Mouse (Mus musculus) bone marrow, adult 2 months (tissue): ENCODE data around the gene Dpm1. TPM values are rescaled to one million over a fixed set of nuclear protein-coding genes. Genes with fewer than 3 reads are reported as not detected.

Source experiments
- H3K27ac ChIP-seq: fragments of 200-500 bp; 2 replicates; pipeline ENCODE4 v1.5.1; 2012; ENCODE audit warnings: low read depth, mild to moderate bottlenecking, control low read depth, inconsistent platforms, low read length; ENCODE audit not compliant: control insufficient read depth, poor library complexity, insufficient read depth
- H3K4me1 ChIP-seq: fragments of 200-500 bp; 2 replicates; pipeline ENCODE4 v1.6.1; 2011; ENCODE audit warnings: low read length; ENCODE audit not compliant: control insufficient read depth, insufficient read depth
- H3K4me3 ChIP-seq: fragments of 200-500 bp; replicated peaks from 2 replicates; pipeline ENCODE3; 2011; ENCODE audit warnings: mild to moderate bottlenecking, low read depth, low read length, control low read depth; ENCODE audit not compliant: control insufficient read depth
- CTCF ChIP-seq: fragments of 200-500 bp; IDR thresholded peaks from 2 replicates; pipeline ENCODE4 v1.5.1; 2011; ENCODE audit warnings: low read length, control low read depth; ENCODE audit not compliant: control insufficient read depth, insufficient read depth
- POLR2A ChIP-seq: fragments of 200-500 bp; IDR thresholded peaks from 2 replicates; pipeline ENCODE4 v1.6.1; 2011; ENCODE audit warnings: low read depth, mild to moderate bottlenecking, control low read depth, low read length, borderline replicate concordance; ENCODE audit not compliant: control insufficient read depth
- WGBS: fragments of 180-500 bp; shearing (Covaris S2); methylation state at CpG from one replicate; pipeline ENCODE4 v1.1.7; 2018; 5-methylcytosine and 5-hydroxymethylcytosine counted together
- polyA plus RNA-seq: library from polyadenylated mRNA; stranded (reverse); fragments of >200 nt; gene quantifications from 2 replicates; pipeline ENCODE4 v1.2.4, GENCODE M21; 2011; ENCODE audit warnings: low replicate concordance; ENCODE audit not compliant: missing spikeins, insufficient read depth, insufficient read length

Dpm1 gene
- polyA plus RNA-seq, 1 experiment = 59.2 TPM

DNA sequence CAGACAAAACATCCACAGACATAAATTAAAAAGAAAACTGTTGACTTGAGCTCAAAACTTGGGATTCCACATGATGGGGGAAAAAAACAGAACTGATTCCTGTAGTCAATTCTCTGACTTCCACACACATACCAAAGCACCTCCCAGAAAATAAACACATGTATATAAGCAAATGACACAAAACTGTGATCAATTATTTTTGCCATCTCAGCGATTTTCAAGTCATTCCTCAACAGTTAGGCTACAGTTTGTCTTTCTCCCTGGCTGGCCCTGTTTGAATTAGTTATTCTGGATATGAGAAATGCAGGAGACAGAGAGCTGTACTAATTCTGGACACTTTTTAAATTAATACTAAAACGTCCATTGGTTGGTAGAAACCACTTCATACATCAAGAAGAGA is 36.7 kb downstream of the Dpm1 start:
- TF ChIP-seq POLR2A = no peak
- TF ChIP-seq CTCF = no peak
- Histone ChIP-seq H3K4me1 (peaks cover 1% of the 10 kb centered on the region; the same call in 1 of the 2 replicates), H3K27ac (no peak overlapping the region), H3K4me3 (no peak overlapping the region)
- WGBS = 51% methylated on average over 2 of the region's 2 CpGs

DNA sequence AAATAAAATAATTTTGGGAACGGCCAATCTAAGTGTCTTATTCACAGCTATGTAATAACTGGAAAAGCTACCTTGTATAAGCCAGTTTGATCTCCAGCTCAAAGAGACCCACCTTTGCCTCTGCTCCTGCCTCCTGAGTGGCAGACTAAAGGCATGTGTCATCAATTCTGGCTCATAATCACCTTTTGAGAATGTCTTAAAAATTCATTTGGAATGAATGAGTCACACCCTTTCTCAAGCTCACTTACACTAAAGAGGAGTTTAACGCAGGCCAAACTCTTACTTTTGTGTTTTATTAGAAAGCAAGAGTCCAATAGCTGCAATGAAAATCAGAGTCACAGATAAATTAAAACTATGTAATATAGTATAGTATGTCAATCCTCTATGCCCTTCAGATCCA is 38.5 kb downstream of the Dpm1 start:
- Histone ChIP-seq H3K4me1 (peaks cover 1% of the 10 kb centered on the region; the same call in 1 of the 2 replicates), H3K4me3 (no peak overlapping the region), H3K27ac (no peak overlapping the region)
- TF ChIP-seq POLR2A (no peak), CTCF (no peak)
- WGBS = 88% methylated on average over 2 of the region's 2 CpGs

DNA sequence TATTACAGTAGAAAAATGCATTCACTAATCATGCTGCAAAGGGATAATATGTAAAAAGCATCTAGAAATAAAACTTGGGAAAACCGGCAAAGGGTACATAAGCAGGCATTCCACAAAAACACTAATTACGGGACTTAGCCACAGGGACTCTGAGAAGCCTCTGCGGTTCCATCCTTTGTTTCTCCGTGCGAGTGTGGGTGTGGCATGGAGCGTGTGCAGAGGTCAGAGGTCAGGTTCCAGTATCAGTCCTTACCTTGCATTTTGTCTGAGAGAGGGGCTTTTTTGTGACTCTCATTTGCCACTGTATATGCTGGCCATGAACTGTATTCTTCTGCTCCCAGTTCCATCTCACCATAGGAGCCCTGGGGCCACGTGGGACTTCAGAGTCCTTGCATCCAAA is 54.4 kb downstream of the Dpm1 start:
- WGBS = 82% methylated on average over 7 of the region's 7 CpGs
- H3K4me1 ChIP-seq = no peaks in the 10 kb centered on the region
- no peak overlapping the region for H3K27ac ChIP-seq
- no peak overlapping the region for H3K4me3 ChIP-seq
- TF ChIP-seq CTCF (no peak), POLR2A (no peak)

DNA sequence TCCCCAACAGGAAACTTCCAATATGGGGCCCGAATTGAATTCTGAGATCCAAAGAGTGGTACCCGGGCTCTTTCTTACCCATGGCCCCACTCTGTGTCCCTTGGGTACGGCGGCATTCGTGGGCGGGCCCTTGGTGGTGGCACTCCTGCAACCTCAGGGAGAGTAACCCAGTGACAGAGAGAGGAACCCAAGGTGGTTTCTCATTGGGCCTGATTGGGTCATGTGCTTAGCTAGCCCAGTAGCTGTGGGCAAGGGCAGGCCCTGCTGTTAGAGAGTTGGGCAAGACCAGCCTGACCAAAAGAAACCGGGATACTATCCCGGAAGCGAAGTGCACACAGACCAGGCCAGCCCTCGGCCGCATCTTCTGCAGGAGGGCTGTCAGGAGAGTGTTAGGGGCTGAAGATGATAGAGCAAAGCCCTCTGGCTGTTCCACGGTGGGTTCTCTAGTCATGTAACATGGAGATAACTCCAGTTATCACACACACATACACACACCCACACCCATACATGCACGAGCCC is 60.2 kb downstream of the Dpm1 start:
- TF ChIP-seq POLR2A (peak; percentile 68; the same call in 1 of the 2 replicates), CTCF (no peak)
- Histone ChIP-seq H3K4me3 (peak overlapping the region; percentile 44), H3K27ac (peak overlapping the region; percentile 74), H3K4me1 (no peaks in the 10 kb centered on the region)
- WGBS = 2% methylated on average over 13 of the region's 13 CpGs

DNA sequence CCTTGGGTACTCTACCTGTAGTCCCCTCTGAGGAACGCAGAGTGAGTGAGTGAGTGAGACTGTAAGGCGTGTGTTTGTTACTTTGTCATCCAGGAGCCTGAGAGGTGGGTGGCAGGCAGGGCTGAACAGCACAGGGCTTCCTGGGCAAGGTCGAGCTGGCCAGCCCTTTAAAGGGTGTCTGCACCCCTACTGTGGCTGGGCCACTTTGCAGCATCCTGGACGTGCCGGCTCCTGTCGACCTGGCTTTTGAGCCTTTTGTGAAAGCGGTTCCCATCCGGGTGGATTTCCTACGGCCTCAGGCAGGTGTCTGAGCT is 60.6 kb downstream of the Dpm1 start:
- Histone ChIP-seq H3K27ac (peak overlapping the region; percentile 74), H3K4me1 (no peaks in the 10 kb centered on the region), H3K4me3 (peak overlapping the region; percentile 44)
- 2% methylated on average over 9 of the region's 9 CpGs for WGBS
- TF ChIP-seq CTCF = no peak
- TF ChIP-seq POLR2A = no peak

DNA sequence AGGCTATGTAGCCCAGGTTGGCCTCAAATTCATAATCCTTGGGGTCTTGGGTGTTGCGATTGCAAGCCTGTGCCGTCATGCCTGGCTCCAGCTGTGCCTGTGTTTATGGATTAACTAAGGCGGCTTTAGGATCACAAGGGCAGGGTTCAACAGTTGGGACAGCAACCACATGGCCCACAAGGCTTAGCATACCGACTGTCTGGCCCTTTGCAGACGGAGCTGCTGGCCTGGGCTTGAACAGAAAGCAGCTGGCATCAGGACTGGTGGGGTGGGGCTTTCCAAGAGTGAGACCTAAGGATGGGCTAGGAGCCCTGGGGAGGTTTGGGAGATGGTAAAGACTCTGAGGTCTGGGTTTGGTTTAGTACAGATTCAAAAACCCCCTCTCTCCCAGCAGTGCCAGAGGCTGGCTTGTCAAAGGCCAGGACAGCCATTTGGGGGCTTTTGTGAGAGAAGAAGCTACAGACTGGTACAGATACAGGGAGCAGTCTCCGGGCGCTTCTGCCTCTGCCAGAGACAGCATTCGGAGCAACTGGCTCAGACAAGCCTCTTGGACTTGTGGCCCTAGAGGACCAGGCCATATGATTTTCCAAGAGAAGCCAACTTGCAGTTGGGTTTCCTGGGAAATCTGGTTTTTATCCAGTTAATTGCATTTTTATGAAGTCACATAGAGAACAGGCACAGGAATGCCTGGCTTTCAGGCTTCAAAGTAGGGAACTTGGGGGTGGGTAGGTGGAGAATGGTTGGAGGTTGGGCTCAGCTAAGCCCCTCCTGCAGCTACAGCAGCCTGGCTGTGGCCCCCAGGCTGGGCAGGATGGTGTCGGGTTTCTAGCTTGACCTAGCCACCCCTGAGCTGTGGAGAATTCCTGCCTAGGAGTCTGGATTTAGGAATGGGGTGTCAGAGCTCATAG is 61.2 kb downstream of the Dpm1 start:
- TF ChIP-seq POLR2A = no peak
- TF ChIP-seq CTCF = no peak
- 81% methylated on average over 9 of the region's 9 CpGs for WGBS
- Histone ChIP-seq H3K4me3 (peak overlapping the region; percentile 44), H3K27ac (no peak overlapping the region; the same call in 1 of the 2 replicates), H3K4me1 (no peaks in the 10 kb centered on the region)

DNA sequence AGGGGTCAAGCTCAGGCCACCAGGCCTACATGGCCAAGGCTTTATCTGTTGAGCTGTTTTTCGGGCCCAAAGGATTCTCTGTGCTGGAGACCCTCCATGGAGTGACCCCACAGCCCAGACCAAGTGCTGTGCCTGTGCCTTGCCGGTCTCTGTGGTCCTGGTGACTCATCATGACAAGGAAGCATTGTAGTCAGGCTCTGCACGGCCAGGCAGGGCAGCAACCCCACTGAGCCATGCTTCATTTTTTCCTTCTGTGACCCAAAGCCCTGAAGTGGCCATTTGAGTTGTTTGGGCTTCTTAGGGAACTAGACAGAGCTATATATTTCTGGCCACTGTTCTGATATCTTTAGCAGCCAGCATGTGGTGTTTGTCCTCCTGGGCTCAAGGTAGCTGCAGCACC is 62.6 kb downstream of the Dpm1 start:
- TF ChIP-seq POLR2A (no peak), CTCF (no peak)
- no peak overlapping the region for H3K27ac ChIP-seq
- no peaks in the 10 kb centered on the region for H3K4me1 ChIP-seq
- 77% methylated on average over 3 of the region's 3 CpGs for WGBS
- no peak overlapping the region for H3K4me3 ChIP-seq

DNA sequence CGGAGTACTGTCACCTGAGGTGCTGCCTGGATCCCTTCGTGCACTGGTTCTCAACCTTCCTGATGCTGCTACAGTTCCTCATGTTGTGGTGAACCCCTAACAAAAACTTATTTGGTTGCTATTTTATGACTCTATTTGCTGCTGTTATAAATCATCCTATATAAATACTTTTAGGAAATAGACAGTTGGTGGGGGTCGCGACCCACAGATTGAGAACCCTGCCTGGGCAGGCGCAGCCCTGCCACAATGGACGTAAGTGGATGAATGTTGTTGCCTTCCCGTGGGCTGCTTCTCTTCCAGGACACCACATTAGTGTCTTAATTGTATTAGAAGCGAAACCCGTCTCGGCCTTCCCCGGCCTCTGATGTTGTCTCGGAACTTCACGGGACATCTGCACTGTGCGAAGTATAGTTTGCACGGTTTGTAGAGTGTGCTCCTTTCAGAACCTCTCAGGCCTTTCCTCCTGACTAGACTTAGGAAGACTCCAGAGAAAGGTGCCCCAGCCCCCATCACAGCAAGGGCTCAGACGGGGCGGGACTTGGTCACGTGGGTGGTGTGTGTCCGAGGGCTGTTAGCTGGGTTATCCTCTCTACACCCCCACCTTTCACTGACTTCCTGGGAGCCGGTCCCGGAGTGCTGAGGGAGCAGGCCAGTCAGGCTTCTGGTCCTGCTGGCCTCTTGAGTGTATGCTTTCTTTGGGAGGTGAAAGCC is 63.5 kb downstream of the Dpm1 start:
- no peak overlapping the region for H3K4me3 ChIP-seq
- H3K27ac ChIP-seq = no peak overlapping the region
- WGBS = 87% methylated on average over 21 of the region's 21 CpGs
- H3K4me1 ChIP-seq = no peaks in the 10 kb centered on the region
- TF ChIP-seq POLR2A = no peak
- no peak for TF ChIP-seq CTCF
